Mouse (Mus musculus): ENCODE results near the gene Atf4. TPM values are rescaled to one million over a fixed set of nuclear protein-coding genes. Genes with fewer than 3 reads are reported as not detected.

Gene Atf4
- 115 and 136 TPM in 2 replicates for polyA plus RNA-seq (2014; fragmentation: Nextera tagmentation; extraction: Ambion mirVana)

GRCm38 (mm10) chr15:80254847-80255645 lies at the start of gene Atf4:
Atf4 (plus strand) TSS chr15:80255184.
- ATAC-seq (ENCODE audit: insufficient read depth) (peak; percentile 93), DNase-seq (peak; percentile 100)
- Histone ChIP-seq H3K36me3 (ENCODE audit: insufficient read depth) (peaks cover 62% of the 10 kb centered on the region), H3K4me3 (ENCODE audit: low read depth, low read length) (peak within 1 kb of the TSS; percentile 91), H3K9ac (peak within 1 kb of the TSS; percentile 97), H3K4me2 (peak within 1 kb of the TSS; percentile 94), H3K9me3 (ENCODE audit: low read depth, low read length) (no peaks in the 10 kb centered on the region), H3K27ac (ENCODE audit: low read depth) (peak within 1 kb of the TSS; percentile 98), H3K4me1 (ENCODE audit: insufficient read depth) (peaks cover 8% of the 10 kb centered on the region), H3K27me3 (ENCODE audit: insufficient read depth, low read length) (no peaks in the 10 kb centered on the region)
- TF ChIP-seq CTCF (IDR thresholded peaks at IDR 0.05; ENCODE audit: low read depth) = no peak
- WGBS = under 1% methylated on average over 62 of the region's 62 CpGs

- H3K4me3 ChIP-seq (ENCODE audit: low read depth, low read length) = no peak overlapping the region
- no peak for ATAC-seq (ENCODE audit: insufficient read depth)
- DNase-seq = no peak
- no peak for TF ChIP-seq CTCF (IDR thresholded peaks at IDR 0.05; ENCODE audit: low read depth)
- WGBS = 78% methylated on average over 3 of the region's 3 CpGs
- no peaks in the 10 kb centered on the region for H3K27me3 ChIP-seq (ENCODE audit: insufficient read depth, low read length)
- no peak overlapping the region for H3K27ac ChIP-seq (ENCODE audit: low read depth)
- 0 out of 2 replicates have a peak, but pooled peaks cover 2% of the 10 kb centered on the region for H3K36me3 ChIP-seq (ENCODE audit: insufficient read depth)
- H3K9me3 ChIP-seq (ENCODE audit: low read depth, low read length) = no peaks in the 10 kb centered on the region
- H3K4me2 ChIP-seq = no peak overlapping the region
- no peak overlapping the region for H3K9ac ChIP-seq
- H3K4me1 ChIP-seq (ENCODE audit: insufficient read depth) = no peaks in the 10 kb centered on the region
These were observed 48.9 kb upstream of the Atf4 start for GRCm38 (mm10) chr15:80206057-80206565.

- Histone ChIP-seq H3K4me3 (ENCODE audit: low read depth, low read length) (no peak overlapping the region), H3K4me1 (ENCODE audit: insufficient read depth) (no peaks in the 10 kb centered on the region), H3K27me3 (ENCODE audit: insufficient read depth, low read length) (no peaks in the 10 kb centered on the region), H3K36me3 (ENCODE audit: insufficient read depth) (peaks cover 11% of the 10 kb centered on the region; the same call in 1 of the 2 replicates), H3K9ac (no peak overlapping the region), H3K27ac (ENCODE audit: low read depth) (no peak overlapping the region), H3K9me3 (ENCODE audit: low read depth, low read length) (no peaks in the 10 kb centered on the region), H3K4me2 (no peak overlapping the region)
- ATAC-seq (ENCODE audit: insufficient read depth) (no peak), DNase-seq (no peak)
- TF ChIP-seq CTCF (IDR thresholded peaks at IDR 0.05; ENCODE audit: low read depth) = no peak
- WGBS = 23% methylated on average over 4 of the region's 4 CpGs
These were observed 46.5 kb upstream of the Atf4 start for GRCm38 (mm10) chr15:80208446-80208845.

- H3K27me3 ChIP-seq (ENCODE audit: insufficient read depth, low read length) = no peaks in the 10 kb centered on the region
- no peak for TF ChIP-seq CTCF (IDR thresholded peaks at IDR 0.05; ENCODE audit: low read depth)
- no peak for ATAC-seq (ENCODE audit: insufficient read depth)
- DNase-seq = no peak
- H3K27ac ChIP-seq (ENCODE audit: low read depth) = no peak overlapping the region
- no peaks in the 10 kb centered on the region for H3K4me1 ChIP-seq (ENCODE audit: insufficient read depth)
- H3K4me2 ChIP-seq = no peak overlapping the region
- H3K4me3 ChIP-seq (ENCODE audit: low read depth, low read length) = no peak overlapping the region
- no peak overlapping the region for H3K9ac ChIP-seq
- H3K36me3 ChIP-seq (ENCODE audit: insufficient read depth) = peaks cover 17% of the 10 kb centered on the region; the same call in 1 of the 2 replicates
- no peaks in the 10 kb centered on the region for H3K9me3 ChIP-seq (ENCODE audit: low read depth, low read length)
These were observed 41.3 kb upstream of the Atf4 start for GRCm38 (mm10) chr15:80213688-80214087.

GRCm38 (mm10) chr15:80215716-80216479 lies 39.1 kb upstream of the Atf4 start:
- Histone ChIP-seq H3K9ac (no peak overlapping the region), H3K4me3 (ENCODE audit: low read depth, low read length) (no peak overlapping the region), H3K36me3 (ENCODE audit: insufficient read depth) (peaks cover 17% of the 10 kb centered on the region; the same call in 1 of the 2 replicates), H3K27ac (ENCODE audit: low read depth) (no peak overlapping the region), H3K9me3 (ENCODE audit: low read depth, low read length) (no peaks in the 10 kb centered on the region), H3K4me1 (ENCODE audit: insufficient read depth) (no peaks in the 10 kb centered on the region), H3K27me3 (ENCODE audit: insufficient read depth, low read length) (no peaks in the 10 kb centered on the region), H3K4me2 (no peak overlapping the region)
- WGBS = 16% methylated on average over 10 of the region's 10 CpGs
- peak; percentile 48 for TF ChIP-seq CTCF (IDR thresholded peaks at IDR 0.05; ENCODE audit: low read depth)
- DNase-seq (peak; percentile 58), ATAC-seq (ENCODE audit: insufficient read depth) (no peak)

- no peak for TF ChIP-seq CTCF (IDR thresholded peaks at IDR 0.05; ENCODE audit: low read depth)
- DNase-seq (no peak), ATAC-seq (ENCODE audit: insufficient read depth) (no peak)
- Histone ChIP-seq H3K4me1 (ENCODE audit: insufficient read depth) (no peaks in the 10 kb centered on the region), H3K9ac (no peak overlapping the region), H3K9me3 (ENCODE audit: low read depth, low read length) (no peaks in the 10 kb centered on the region), H3K27ac (ENCODE audit: low read depth) (no peak overlapping the region), H3K36me3 (ENCODE audit: insufficient read depth) (peaks cover 14% of the 10 kb centered on the region; the same call in 1 of the 2 replicates), H3K4me3 (ENCODE audit: low read depth, low read length) (no peak overlapping the region), H3K4me2 (no peak overlapping the region), H3K27me3 (ENCODE audit: insufficient read depth, low read length) (no peaks in the 10 kb centered on the region)
- 68% methylated on average over 9 of the region's 9 CpGs for WGBS
These were observed 38.5 kb upstream of the Atf4 start for GRCm38 (mm10) chr15:80216480-80216820.

- H3K27me3 ChIP-seq (ENCODE audit: insufficient read depth, low read length) = no peaks in the 10 kb centered on the region
- no peak overlapping the region for H3K4me3 ChIP-seq (ENCODE audit: low read depth, low read length)
- TF ChIP-seq CTCF (IDR thresholded peaks at IDR 0.05; ENCODE audit: low read depth) = no peak
- no peak overlapping the region for H3K9ac ChIP-seq
- no peak overlapping the region for H3K4me2 ChIP-seq
- no peak overlapping the region for H3K27ac ChIP-seq (ENCODE audit: low read depth)
- no peaks in the 10 kb centered on the region for H3K9me3 ChIP-seq (ENCODE audit: low read depth, low read length)
- peaks cover 7% of the 10 kb centered on the region; the same call in 1 of the 2 replicates for H3K36me3 ChIP-seq (ENCODE audit: insufficient read depth)
- DNase-seq = no peak
- 82% methylated on average over 10 of the region's 10 CpGs for WGBS
- no peaks in the 10 kb centered on the region for H3K4me1 ChIP-seq (ENCODE audit: insufficient read depth)
- ATAC-seq (ENCODE audit: insufficient read depth) = no peak
These were observed 37.5 kb upstream of the Atf4 start for GRCm38 (mm10) chr15:80217476-80217875.

Data from lung, embryonic 14.5 days (tissue).